Mouse (Mus musculus): ENCODE measurements around the gene 1810049J17Rik.

1810049J17Rik gene

DNA sequence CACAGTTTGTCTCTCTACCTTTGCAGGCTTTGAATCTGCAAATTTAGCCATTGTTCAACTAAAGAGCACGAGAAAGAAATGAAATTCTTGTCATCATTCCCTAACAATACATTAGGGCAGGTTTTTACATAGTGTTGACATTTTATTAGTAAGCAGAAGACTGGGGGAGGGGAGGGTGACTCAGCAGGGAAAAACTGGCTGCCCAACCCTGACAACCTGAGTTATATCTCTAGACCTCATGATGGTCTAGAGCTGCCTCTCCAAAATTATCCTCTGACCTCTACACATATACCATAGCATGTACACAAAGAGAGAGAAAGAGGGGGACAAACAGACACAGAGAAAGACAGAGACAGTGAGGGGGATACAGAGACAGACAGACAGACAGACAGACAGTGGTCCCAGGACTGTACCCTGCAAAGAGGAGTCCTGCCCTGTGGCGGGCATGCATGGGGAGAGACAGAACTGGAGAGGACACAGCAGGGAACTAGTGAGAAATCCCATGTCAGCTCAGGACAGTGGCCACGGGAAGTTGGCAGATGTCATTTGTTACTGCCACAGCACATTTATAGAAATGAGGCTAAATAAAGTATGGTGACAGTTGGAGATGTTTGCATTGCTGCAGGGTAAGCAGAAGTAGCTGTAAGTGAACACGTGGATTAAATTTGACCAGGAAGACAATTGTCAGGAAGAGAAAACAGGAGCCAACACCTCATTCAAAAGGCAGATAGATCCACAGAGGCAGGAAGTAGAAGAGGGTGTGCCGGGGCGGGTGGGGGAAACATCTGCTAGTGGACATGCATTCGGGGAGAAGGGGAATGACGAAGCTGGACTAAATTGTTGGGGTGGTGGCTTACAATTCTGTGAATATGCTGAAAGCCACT, 15.3 kb downstream of the 1810049J17Rik start:
- DNase-seq: no peak

DNA sequence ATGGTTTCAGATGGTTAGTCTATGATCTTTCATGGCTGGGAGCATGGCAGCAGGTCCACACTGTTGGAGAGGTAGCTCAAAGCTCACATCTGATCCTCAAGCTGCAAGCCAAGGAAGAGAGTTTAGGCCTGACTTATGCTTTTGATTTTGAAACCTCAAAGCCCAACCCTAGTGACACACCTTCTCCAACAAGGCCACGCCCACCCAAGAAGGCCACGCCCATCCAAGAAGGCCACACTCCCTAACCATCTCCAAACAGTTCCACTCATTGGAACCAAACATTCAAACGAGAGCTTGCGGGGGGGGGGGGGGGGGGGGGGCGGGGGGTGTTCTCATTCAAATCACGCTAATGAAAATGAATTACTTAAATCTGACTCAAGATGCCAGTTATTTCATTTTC, 19.9 kb downstream of the 1810049J17Rik start:
- DNase-seq: no peak

DNA sequence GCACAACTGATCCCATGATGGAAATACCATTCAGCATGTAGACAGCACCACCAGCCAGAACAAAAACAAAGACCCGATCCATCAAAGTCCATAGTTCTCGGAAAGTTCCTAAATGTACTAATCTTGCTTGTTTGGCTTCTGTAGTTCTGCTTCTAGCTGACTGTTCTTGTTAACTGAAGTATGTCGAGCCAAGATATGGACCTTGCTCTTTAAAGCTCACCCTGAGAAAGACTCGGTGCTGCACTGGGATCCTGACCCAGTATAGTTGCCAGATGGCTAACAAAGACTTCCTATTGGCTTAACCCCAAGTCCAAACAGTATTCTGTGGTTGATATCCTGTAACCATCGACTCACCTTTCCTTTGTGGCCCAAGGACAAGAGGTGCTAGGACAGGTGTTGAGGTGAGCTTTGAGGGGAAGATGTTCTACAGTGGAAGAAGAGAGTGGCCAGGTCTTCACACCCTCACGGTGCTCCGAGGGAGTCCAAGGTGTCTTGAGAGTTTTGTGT, 23.4 kb downstream of the 1810049J17Rik start:
- DNase-seq: no peak

DNA sequence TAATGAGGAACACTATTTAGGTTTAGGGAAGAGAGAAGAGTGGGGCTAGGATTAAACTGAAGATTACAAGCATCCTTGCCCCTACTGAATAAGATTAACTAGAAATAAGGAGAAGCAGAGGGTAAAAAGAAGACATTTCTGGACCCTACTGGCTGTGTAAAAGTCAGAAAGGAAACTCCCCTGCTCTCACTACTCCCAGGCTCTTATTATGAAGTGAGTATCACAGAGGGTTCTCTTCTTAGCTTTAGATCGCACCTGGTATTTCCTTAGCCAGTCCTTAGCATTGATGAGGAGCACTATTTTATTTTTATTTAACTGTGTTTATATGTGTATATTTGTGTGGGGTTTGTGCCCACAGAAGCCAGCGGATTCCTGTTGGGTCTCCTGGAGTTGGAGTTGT, 25.5 kb downstream of the 1810049J17Rik start:
- DNase-seq: no peak

DNA sequence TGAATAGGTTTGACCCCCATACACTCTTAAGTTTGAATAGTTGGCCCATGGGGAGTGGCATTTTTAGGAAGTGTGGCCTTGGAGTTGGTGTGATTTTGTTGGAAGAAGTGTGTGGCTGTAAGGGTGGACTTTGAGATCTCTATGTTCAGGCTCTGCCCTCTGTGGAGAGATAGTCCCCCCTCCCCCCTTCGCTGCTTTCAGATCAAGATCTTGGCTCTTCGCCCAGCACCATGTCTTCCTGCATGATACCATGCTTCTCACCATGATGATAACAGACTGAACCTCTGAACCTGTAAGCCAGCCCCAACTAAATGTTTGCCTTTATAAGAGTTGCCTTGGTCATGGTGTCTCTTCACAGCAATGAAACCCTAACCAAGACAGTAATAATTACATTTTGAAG, 29.9 kb downstream of the 1810049J17Rik start:
- DNase-seq: no peak

DNA sequence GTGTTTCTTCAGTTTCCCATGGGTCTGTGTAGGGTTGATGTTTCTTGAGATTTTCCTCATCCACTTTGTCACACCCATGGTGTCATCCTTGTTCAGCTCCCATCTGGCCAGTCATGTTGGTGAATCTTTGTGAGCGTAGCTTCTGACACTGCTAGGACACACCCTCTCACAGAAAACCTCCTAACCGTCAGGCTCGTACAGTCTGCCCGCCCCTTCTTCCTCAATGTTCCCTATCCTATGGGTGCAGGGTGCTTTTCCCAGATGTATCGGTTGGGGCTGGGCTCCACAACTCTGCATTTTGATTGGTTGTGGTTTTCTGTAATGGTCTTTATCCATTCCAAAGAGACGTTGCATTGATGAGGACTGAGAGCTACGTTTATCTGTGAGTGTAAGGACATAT, 31.4 kb downstream of the 1810049J17Rik start:
- no peak for DNase-seq

DNA sequence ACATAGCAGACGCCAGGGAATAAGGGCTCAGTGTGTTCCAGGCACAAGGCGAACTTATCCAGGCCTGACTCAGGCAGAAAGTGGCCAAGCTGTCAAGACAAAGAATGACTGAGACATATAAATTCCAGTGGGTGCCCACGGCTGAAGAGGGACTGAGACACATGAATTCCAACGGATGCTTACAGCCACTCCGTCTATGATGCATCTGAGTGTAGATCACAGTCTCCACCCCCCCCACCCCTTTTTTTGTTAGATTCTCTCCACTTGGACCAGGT, 36.2 kb downstream of the 1810049J17Rik start:
- DNase-seq: no peak

DNA sequence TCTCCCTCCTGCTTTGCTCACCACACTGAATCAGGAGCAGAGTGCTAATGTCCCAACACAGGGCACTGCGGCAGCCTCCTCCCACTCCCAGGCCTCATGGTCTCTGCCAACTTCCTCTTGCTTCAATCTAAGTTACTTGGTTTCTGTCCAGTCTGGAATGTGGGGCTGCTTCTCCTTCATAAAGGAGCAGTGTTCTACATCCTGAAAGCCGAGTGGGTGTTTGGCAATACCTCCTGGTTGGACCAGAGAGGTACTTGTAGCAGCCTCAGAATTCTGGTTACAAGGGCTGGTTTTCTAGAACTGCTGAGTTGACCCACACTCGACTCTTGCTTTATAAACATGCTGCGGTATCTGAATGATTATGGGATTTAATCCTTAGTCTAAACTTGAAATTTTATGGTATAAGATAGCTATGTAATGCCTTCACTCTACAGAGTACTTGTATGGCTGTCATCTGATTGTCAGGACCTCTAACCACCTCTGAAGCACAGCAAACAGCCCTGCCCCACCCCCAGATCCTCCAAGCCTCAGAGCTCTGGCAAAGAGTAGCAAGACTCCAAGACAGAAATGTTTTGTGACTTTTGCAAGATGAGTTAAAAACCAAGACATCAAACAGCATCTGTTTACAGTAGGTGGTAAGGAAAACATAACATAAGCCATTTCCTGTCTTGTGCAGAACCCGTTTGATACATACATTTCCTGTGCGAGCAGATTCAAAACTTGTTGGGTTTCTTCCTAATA, 36.7 kb downstream of the 1810049J17Rik start:
- no peak for DNase-seq

DNA sequence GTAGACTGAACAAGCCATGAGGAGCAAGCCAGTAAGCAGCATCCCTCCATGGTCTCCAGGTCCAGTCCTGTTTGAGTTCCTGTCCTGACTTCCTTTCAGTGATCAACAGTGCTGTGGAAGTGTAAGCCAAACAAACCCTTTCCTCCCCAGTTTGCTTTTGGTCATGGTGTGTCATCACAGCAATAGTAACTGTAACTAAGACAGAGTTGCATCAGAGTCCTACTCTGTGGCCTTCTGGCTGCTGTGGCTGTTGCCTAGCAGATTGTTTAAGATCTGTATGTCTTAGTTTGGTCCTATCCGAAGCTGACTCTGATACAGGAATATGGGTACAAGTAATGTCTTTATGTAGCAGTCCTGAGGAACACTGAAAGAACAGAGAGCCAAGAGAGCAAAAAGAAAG, 41.9 kb downstream of the 1810049J17Rik start:
- DNase-seq: no peak

DNA sequence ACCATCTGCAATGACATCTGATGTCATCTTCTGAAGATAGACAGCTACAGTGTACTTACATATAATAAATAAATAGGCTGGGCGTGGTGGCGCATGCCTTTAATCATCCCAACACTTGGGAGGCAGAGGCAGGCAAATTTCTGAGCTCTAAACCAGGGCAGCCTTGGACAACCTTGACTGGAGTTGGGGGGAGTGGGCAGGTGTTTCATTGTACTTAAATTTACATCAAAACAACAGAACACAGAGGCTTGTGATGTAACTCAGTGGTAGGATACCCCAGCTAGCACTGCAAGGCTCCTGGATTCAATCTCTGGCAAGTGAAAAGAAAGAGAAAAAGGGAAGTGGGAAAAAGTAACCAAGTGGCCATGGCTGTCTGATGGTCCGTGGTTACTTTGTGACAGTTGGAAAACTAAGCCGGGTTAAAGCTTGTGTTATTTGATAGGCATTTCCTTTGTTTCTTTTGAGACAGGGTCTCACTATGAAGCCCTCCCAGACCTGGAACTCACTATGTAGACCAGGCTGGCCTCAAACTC, 46.5 kb downstream of the 1810049J17Rik start:
- no peak for DNase-seq

DNA sequence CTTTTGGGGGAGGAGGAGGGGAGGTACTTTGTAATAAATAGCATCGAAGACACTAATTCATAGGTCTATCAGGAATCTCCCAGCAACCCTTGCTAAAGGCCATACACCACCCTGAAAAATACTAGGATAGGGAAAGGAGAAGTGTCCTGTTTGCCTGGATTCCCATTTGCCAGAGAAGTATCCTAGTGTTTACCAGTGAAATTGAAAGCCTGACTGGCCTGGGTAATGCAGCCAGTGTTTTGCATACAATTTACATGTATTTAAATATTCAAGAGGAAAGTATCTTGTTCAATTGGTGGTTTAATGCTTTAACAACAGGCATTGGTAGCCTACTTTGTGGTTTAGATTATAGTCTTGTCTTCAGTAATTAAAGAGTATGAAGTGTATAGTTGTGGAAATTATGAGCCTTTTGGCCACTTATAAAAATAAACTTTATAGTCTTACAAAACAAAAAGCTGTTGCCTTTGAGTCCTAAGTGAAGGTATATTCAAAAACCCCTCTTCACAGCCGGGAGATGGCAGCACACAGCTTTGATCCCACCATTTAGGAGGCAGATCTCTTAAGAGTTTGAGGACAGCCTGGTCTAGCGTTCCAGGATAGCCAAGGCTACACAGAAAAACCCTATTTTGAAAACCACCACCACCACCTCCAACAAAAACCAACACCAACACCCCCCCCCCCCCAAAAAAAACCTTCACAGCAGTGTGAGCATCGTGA, 47.5 kb downstream of the 1810049J17Rik start:
- no peak for DNase-seq

DNA sequence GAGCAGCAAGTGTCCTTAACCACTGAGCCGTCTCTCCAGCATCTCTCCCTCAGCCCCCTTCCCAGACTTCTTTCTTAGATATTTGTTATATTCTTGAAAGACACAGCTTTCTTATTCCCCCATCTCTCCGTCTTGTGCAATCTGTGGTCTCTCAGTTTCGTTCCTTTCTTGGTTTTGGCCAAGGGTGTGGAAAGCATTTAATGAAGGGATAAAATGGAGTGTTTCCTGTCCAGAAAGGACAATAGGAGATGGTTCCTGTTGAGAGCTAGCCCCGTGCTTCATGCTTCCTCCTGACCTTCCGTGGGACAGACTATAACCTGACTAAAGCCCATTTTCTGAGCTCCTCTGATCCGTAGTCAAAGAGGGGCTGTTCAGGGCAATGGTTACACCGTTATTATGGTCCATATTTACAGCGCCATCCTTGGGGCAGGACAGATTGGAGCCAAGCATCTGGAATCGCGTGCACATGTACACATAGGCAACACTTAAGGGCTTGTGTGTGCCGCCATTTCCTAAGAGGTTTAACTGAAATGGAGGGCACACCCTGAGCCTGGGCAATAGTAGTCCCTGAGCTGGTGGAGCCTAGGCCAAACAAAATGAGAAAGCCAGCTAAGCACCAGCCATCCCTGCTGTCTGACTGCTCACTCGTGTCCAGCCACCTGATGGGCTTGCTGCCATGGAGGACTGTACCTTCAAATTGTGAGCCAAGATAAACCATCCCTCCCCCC, 48.2 kb downstream of the 1810049J17Rik start:
- DNase-seq: no peak
